Mouse (Mus musculus) lung, postnatal 0 days (tissue): ENCODE data around the gene Naa30.

Source experiments
- CTCF ChIP-seq: IDR thresholded peaks from 2 replicates; pipeline ENCODE4 v1.5.1; 2016; ENCODE audit warnings: antibody characterized with exemption, mild to moderate bottlenecking
- EP300 ChIP-seq: IDR thresholded peaks from 2 replicates; pipeline ENCODE4 v1.6.1; 2016; ENCODE audit warnings: antibody characterized with exemption, mild to moderate bottlenecking, control low read depth

- TF ChIP-seq CTCF (no peak), EP300 (no peak)
These were observed 25.1 kb downstream of the Naa30 start for GRCm38 (mm10) chr14:49197031-49197527.
